Mouse (Mus musculus) small intestine, adult 2 months (tissue): ENCODE measurements around the gene Doc2g.

Experiments used
- CTCF ChIP-seq: fragments of 200-500 bp; IDR thresholded peaks from 2 replicates; pipeline ENCODE4 v1.5.1; 2012; ENCODE audit warnings: low read depth, mild to moderate bottlenecking, control low read depth, inconsistent platforms, low read length, moderate library complexity, mixed read lengths; ENCODE audit not compliant: insufficient replicate concordance, insufficient read length; ENCODE audit errors: extremely low read depth
- POLR2A ChIP-seq: fragments of 200-500 bp; IDR thresholded peaks from 2 replicates; pipeline ENCODE4 v1.6.1; 2012; ENCODE audit warnings: low read depth, mild to moderate bottlenecking, control low read depth, inconsistent platforms, low read length, moderate library complexity

DNA sequence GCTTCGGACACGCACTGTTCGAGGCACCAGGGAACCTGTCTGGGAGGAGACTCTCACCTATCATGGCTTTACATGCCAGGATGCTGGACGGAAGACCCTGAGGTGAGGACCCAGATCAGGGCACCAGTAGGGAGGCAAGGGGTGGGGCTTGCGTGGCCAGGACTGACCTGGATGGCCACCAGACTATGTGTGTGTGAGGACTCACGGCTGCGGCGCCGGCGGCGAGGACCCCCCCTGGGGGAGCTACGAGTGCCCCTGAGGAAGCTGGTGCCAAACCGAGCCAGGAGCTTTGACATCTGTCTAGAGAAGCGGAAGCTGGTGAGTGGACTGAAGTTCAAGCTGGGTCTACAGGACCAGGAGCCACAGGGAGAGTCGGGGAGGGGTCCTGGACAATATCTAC is 1.2 kb downstream of the Doc2g start:
- TF ChIP-seq CTCF (no peak), POLR2A (no peak)
